Mouse (Mus musculus) E14TG2a.4 (cell line): ENCODE measurements at regions not wholly inside any gene's neighbourhood (a gene's known extent, or its start where the extent isn't known, plus 50 kb on each side); places are given as distances from the start of the nearest gene placed in this dataset.

Source experiments
- CTCF ChIP-seq: conservative IDR thresholded peaks from 2 replicates; pipeline ENCODE4 v1.5.1; 2014; ENCODE audit warnings: low read length
- POU5F1 ChIP-seq: IDR thresholded peaks from 2 replicates; pipeline ENCODE4 v1.6.1; 2014; ENCODE audit warnings: low read length, borderline replicate concordance

DNA sequence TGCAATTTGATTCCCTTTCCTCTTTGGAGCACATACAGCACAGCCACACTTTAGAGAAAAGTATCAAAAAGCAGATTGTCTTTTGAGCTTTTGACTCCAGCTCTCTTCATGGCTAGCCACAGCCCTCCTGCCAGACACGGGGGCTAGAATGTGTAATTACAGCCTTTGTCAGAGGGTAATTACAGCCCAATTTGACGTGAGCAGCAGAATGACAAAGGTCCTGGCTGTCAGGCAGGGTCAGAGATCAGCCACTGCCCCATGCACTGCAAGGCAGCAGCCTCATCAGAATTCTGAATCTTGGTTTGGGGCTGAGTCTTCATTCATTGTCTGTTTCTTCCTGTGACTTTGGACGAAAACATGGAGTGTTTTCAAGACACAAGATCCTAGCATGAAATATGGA, 95.7 kb upstream of the Ednrb start:
- TF ChIP-seq CTCF = no peak
- no peak for TF ChIP-seq POU5F1
